Mouse (Mus musculus): ENCODE measurements at regions not wholly inside any gene's neighbourhood (a gene's known extent, or its start where the extent isn't known, plus 50 kb on each side); places are given as distances from the start of the nearest gene placed in this dataset.

DNA sequence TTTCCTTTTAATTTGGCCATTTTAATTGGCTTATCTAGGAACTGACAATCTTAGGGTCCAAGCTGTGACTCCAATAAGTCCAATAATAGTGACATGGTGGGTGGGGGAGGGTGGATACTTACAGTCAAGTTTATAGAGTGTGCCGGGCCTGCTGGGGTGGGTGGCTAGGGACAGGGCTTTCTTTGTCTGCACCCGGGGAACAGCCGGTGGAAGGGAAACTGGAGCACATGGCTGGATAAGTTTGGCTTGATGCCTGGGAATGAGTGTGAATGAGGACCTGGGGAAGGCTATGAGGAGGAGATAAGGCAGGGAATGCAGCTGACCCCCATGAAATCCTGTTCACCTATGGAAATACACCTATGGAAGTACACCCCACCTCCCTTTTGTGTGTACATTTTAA, 81.7 kb upstream of the Cers4 start:
- no peaks in the 10 kb centered on the region for H3K4me1 ChIP-seq (replicated peaks; ENCODE audit: control insufficient read depth, insufficient read depth, low read length)
- no peak overlapping the region for H3K4me2 ChIP-seq (replicated peaks)
- H3K9ac ChIP-seq, result no peak overlapping the region
- DNase-seq (ENCODE audit: low spot score) (no peak), ATAC-seq (ENCODE audit: low FRiP score) (no peak; the same call in 1 of the 2 replicates)
- WGBS, result 51% methylated on average over 3 of the region's 3 CpGs
- no peak overlapping the region for H3K4me3 ChIP-seq (replicated peaks; ENCODE audit: low read length)
- H3K36me3 ChIP-seq (replicated peaks; ENCODE audit: control insufficient read depth, insufficient read depth), result no peaks in the 10 kb centered on the region
- no peaks in the 10 kb centered on the region for H3K9me3 ChIP-seq (ENCODE audit: control insufficient read depth, low read length)
- H3K27me3 ChIP-seq (ENCODE audit: control insufficient read depth, insufficient read depth, low read length), result no peaks in the 10 kb centered on the region
- no peak overlapping the region for H3K27ac ChIP-seq

DNA sequence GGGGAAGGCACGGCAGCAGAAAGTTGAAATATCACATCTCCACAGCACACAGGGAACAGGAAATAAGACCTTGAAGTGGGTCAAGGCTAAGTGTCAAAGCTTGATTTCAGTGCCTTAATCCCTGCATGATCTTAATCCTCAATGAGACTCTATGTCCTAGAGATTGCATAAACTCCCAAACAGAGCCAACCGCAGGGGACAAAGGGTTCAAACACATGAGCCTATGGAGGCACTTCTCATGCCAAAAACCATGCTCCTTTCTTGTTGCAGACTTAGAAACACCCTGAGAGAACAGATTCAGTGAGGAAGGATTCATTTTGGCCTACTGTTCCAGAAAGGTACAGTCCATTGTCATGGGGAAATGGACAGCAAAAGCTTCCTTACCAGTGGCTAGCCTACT, 81.0 kb upstream of the Cers4 start:
- Histone ChIP-seq H3K27me3 (ENCODE audit: control insufficient read depth, insufficient read depth, low read length) (no peaks in the 10 kb centered on the region), H3K4me2 (replicated peaks) (no peak overlapping the region), H3K9ac (no peak overlapping the region), H3K4me1 (replicated peaks; ENCODE audit: control insufficient read depth, insufficient read depth, low read length) (no peaks in the 10 kb centered on the region), H3K27ac (no peak overlapping the region), H3K9me3 (ENCODE audit: control insufficient read depth, low read length) (no peaks in the 10 kb centered on the region), H3K4me3 (replicated peaks; ENCODE audit: low read length) (no peak overlapping the region), H3K36me3 (replicated peaks; ENCODE audit: control insufficient read depth, insufficient read depth) (no peaks in the 10 kb centered on the region)
- 87% methylated on average over 2 of the region's 2 CpGs for WGBS
- DNase-seq (ENCODE audit: low spot score), result no peak
- ATAC-seq (ENCODE audit: low FRiP score), result no peak

DNA sequence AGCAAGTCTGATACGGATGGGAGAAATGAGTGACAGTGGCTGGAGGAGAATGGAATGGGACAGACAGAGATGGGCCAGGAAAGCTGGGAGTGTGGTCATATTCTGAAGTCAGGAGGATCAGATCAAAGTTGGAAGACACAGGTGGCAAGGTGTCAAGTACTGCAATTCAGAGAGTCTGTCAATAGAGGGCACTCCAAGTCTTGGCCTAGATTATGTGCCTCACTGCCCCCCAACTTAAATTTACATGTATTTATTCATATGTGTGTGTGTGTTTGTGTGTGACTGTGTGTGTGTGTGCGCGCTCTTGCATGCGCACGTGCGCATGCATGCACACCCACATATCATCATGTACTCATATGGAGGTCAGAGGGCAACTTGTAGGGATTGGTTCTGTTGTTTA, 79.6 kb upstream of the Cers4 start:
- no peak overlapping the region for H3K4me3 ChIP-seq (replicated peaks; ENCODE audit: low read length)
- ATAC-seq (ENCODE audit: low FRiP score) (peak; percentile 62; the same call in 1 of the 2 replicates), DNase-seq (ENCODE audit: low spot score) (peak; percentile 55)
- H3K9me3 ChIP-seq (ENCODE audit: control insufficient read depth, low read length), result no peaks in the 10 kb centered on the region
- H3K36me3 ChIP-seq (replicated peaks; ENCODE audit: control insufficient read depth, insufficient read depth), result no peaks in the 10 kb centered on the region
- no peak overlapping the region for H3K4me2 ChIP-seq (replicated peaks)
- H3K4me1 ChIP-seq (replicated peaks; ENCODE audit: control insufficient read depth, insufficient read depth, low read length), result no peaks in the 10 kb centered on the region
- WGBS, result 52% methylated on average over 6 of the region's 6 CpGs
- H3K27me3 ChIP-seq (ENCODE audit: control insufficient read depth, insufficient read depth, low read length), result no peaks in the 10 kb centered on the region
- H3K9ac ChIP-seq, result no peak overlapping the region
- no peak overlapping the region for H3K27ac ChIP-seq

DNA sequence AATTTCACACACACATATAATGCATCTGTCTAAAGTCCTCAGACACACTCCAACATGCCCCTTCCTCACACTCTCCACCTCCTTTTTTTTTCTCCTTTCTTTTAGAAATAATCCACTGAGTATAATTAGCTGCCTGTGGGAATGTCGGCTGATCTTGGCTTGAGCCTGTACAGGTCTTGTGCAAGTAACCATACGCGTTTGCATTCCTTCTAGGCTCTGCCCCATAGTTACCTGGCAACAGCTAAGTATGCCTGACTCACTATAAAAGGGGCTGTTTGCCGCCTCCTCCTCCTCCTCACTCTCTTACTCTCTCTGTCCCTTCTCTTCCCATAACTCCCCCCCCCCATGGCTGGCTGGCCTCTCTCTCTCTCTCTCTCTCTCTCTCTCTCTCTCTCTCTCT, 79.1 kb upstream of the Cers4 start:
- H3K27me3 ChIP-seq (ENCODE audit: control insufficient read depth, insufficient read depth, low read length), result no peaks in the 10 kb centered on the region
- no peak overlapping the region for H3K4me3 ChIP-seq (replicated peaks; ENCODE audit: low read length)
- H3K9ac ChIP-seq, result no peak overlapping the region
- DNase-seq (ENCODE audit: low spot score), result no peak
- no peak overlapping the region for H3K4me2 ChIP-seq (replicated peaks)
- H3K4me1 ChIP-seq (replicated peaks; ENCODE audit: control insufficient read depth, insufficient read depth, low read length), result no peaks in the 10 kb centered on the region
- H3K36me3 ChIP-seq (replicated peaks; ENCODE audit: control insufficient read depth, insufficient read depth), result no peaks in the 10 kb centered on the region
- no peaks in the 10 kb centered on the region for H3K9me3 ChIP-seq (ENCODE audit: control insufficient read depth, low read length)
- peak; percentile 69 for ATAC-seq (ENCODE audit: low FRiP score)
- no peak overlapping the region for H3K27ac ChIP-seq
- WGBS, result 11% methylated on average over 4 of the region's 4 CpGs

GRCm38 (mm10) chr8:4417141-4417540, 75.7 kb upstream of the Cers4 start:
- H3K27me3 ChIP-seq (ENCODE audit: control insufficient read depth, insufficient read depth, low read length), result no peaks in the 10 kb centered on the region
- ATAC-seq (ENCODE audit: low FRiP score), result no peak
- H3K9me3 ChIP-seq (ENCODE audit: control insufficient read depth, low read length), result no peaks in the 10 kb centered on the region
- no peak overlapping the region for H3K4me2 ChIP-seq (replicated peaks)
- DNase-seq (ENCODE audit: low spot score), result no peak
- 84% methylated on average over 3 of the region's 3 CpGs for WGBS
- H3K36me3 ChIP-seq (replicated peaks; ENCODE audit: control insufficient read depth, insufficient read depth), result no peaks in the 10 kb centered on the region
- no peak overlapping the region for H3K4me3 ChIP-seq (replicated peaks; ENCODE audit: low read length)
- H3K27ac ChIP-seq, result no peak overlapping the region
- no peak overlapping the region for H3K9ac ChIP-seq
- H3K4me1 ChIP-seq (replicated peaks; ENCODE audit: control insufficient read depth, insufficient read depth, low read length), result no peaks in the 10 kb centered on the region

- DNase-seq (ENCODE audit: low spot score), result no peak
- H3K4me2 ChIP-seq (replicated peaks), result no peak overlapping the region
- no peak overlapping the region for H3K4me3 ChIP-seq (replicated peaks; ENCODE audit: low read length)
- no peaks in the 10 kb centered on the region for H3K9me3 ChIP-seq (ENCODE audit: control insufficient read depth, low read length)
- H3K27ac ChIP-seq, result no peak overlapping the region
- no peak for ATAC-seq (ENCODE audit: low FRiP score)
- H3K36me3 ChIP-seq (replicated peaks; ENCODE audit: control insufficient read depth, insufficient read depth), result no peaks in the 10 kb centered on the region
- no peak overlapping the region for H3K9ac ChIP-seq
- 79% methylated on average over 2 of the region's 2 CpGs for WGBS
- no peaks in the 10 kb centered on the region for H3K27me3 ChIP-seq (ENCODE audit: control insufficient read depth, insufficient read depth, low read length)
- H3K4me1 ChIP-seq (replicated peaks; ENCODE audit: control insufficient read depth, insufficient read depth, low read length), result no peaks in the 10 kb centered on the region
Observed at GRCm38 (mm10) chr8:4433161-4433560, 59.7 kb upstream of the Cers4 start.

GRCm38 (mm10) chr8:4436546-4436945, 56.3 kb upstream of the Cers4 start:
- Histone ChIP-seq H3K4me2 (replicated peaks) (no peak overlapping the region), H3K4me1 (replicated peaks; ENCODE audit: control insufficient read depth, insufficient read depth, low read length) (no peaks in the 10 kb centered on the region), H3K36me3 (replicated peaks; ENCODE audit: control insufficient read depth, insufficient read depth) (no peaks in the 10 kb centered on the region), H3K27ac (no peak overlapping the region), H3K27me3 (ENCODE audit: control insufficient read depth, insufficient read depth, low read length) (no peaks in the 10 kb centered on the region), H3K9me3 (ENCODE audit: control insufficient read depth, low read length) (no peaks in the 10 kb centered on the region), H3K9ac (no peak overlapping the region), H3K4me3 (replicated peaks; ENCODE audit: low read length) (no peak overlapping the region)
- DNase-seq (ENCODE audit: low spot score) (no peak), ATAC-seq (ENCODE audit: low FRiP score) (no peak)
- 51% methylated on average over 3 of the region's 3 CpGs for WGBS
